16 mouse cellular contexts compared by ENCODE assay signal in genomic region chr4:98190318-98190717, GRCm38 (mm10).
DNase-seq lines count a peak whose midpoint lies in the region; ATAC-seq lines count a peak whose summit lies in the region.
"Had no signal": no experiment of that assay in that cellular context is flagged by ENCODE, and none has a peak within 500 bp of the region (broad histone marks: within the 10 kb centered on the region; RNA-seq: fewer than 3 reads in every experiment).

No protein-coding gene starts in this region.

- WGBS in liver, embryonic 12.5 days (ENCODE audit: insufficient replicate concordance) = 59% methylated on average over 3 of the region's 3 CpGs

- no peak overlapping the region for H3K4me2 ChIP-seq in liver, embryonic 12.5 days
- H3K4me2 ChIP-seq: forebrain, embryonic 15.5 days; limb, embryonic 12.5 days had no signal

- H3K27me3 ChIP-seq in liver, embryonic 12.5 days (replicated peaks) = no peaks in the 10 kb centered on the region
- H3K27me3 ChIP-seq: forebrain, embryonic 15.5 days; limb, embryonic 12.5 days; megakaryocyte, embryonic 14.5 days had no signal

- no peaks in the 10 kb centered on the region for H3K36me3 ChIP-seq in liver, embryonic 12.5 days
- H3K36me3 ChIP-seq: forebrain, embryonic 15.5 days; hindbrain, embryonic 10.5 days; limb, embryonic 12.5 days had no signal

- H3K27ac ChIP-seq in liver, embryonic 12.5 days = peak overlapping the region; percentile 71
- H3K27ac ChIP-seq: forebrain, embryonic 15.5 days; hindbrain, embryonic 10.5 days; limb, embryonic 12.5 days had no signal

- no peak overlapping the region for H3K9ac ChIP-seq in liver, embryonic 12.5 days
- H3K9ac ChIP-seq: forebrain, embryonic 15.5 days; limb, embryonic 12.5 days had no signal

- peaks cover 30% of the 10 kb centered on the region for H3K4me1 ChIP-seq in liver, embryonic 12.5 days
- H3K4me1 ChIP-seq: forebrain, embryonic 15.5 days; hindbrain, embryonic 10.5 days; limb, embryonic 12.5 days had no signal

- DNase-seq in liver (no peak), adipocyte (ENCODE audit: low spot score) (peak; percentile 14)
- DNase-seq in lung, postnatal 14 days = peak; percentile 29
- no peak for DNase-seq in ovary, postnatal 14 days (ENCODE audit: low spot score)
- no peak for DNase-seq in frontal cortex, adult 2 months (ENCODE audit: extremely low spot score in 1 of 2, low spot score in 1 of 2)
- DNase-seq: adrenal gland, adult 2 months; cerebellum, adult 9-10 months; gastrocnemius, postnatal 36 days; kidney, adult 2 months had no signal

- H3K9me3 ChIP-seq in liver, embryonic 12.5 days (replicated peaks) = no peaks in the 10 kb centered on the region
- H3K9me3 ChIP-seq: forebrain, embryonic 15.5 days; hindbrain, embryonic 10.5 days; limb, embryonic 12.5 days had no signal

- no peak for ATAC-seq in liver, embryonic 12.5 days
- ATAC-seq in erythroid progenitor cell, adult 5-6 weeks (replicated peaks; ENCODE audit: low FRiP score, poor library complexity, severe bottlenecking) = peak; percentile 45
- ATAC-seq: forebrain, embryonic 15.5 days; midbrain, embryonic 16.5 days had no signal

- no peak overlapping the region for H3K4me3 ChIP-seq in liver, embryonic 12.5 days
- H3K4me3 ChIP-seq: forebrain, embryonic 15.5 days; hindbrain, embryonic 10.5 days; limb, embryonic 12.5 days; megakaryocyte, embryonic 14.5 days had no signal

Comparison
In these comparisons a context has a peak if more than half of its experiments do, and no peak if none do; other contexts are left out.
1. DNase-seq: peak in adipocyte (single experiment) and lung, postnatal 14 days (single experiment); none in liver (single experiment), ovary, postnatal 14 days (single experiment) and frontal cortex, adult 2 months (0 of 2).